Mouse (Mus musculus): ENCODE results near the gene Olfr401. TPM values are rescaled to one million over a fixed set of nuclear protein-coding genes. Genes with fewer than 3 reads are reported as not detected.
"Not testable (repeated sequence)": the region's sequence is repeated elsewhere in the genome, so short reads cannot be mapped to it uniquely, and the experiment has no call there.

The Olfr401 gene
- not detected in 2 replicates for polyA plus RNA-seq (2012; ENCODE audit: insufficient read depth, low replicate concordance)

- no peaks in the 10 kb centered on the region for H3K4me1 ChIP-seq
- H3K9me3 ChIP-seq: peaks cover 21% of the 10 kb centered on the region
- no peak within 1 kb of the TSS for H3K4me3 ChIP-seq (replicated peaks)
- no peaks in the 10 kb centered on the region for H3K27me3 ChIP-seq (replicated peaks)
- TF ChIP-seq FLI1 (IDR thresholded peaks at IDR 0.05; ENCODE audit: low read length) (no peak), GATA1 (IDR thresholded peaks at IDR 0.05; ENCODE audit: borderline replicate concordance, low read length) (no peak)
- no peaks in the 10 kb centered on the region for H3K36me3 ChIP-seq (replicated peaks; ENCODE audit: low read length)
These were observed at the start of gene Olfr401 for GRCm38 (mm10) chr11:74113412-74113811. Gene Olfr401, plus strand, starts transcription at chr11:74113712.

- TF ChIP-seq FLI1 (IDR thresholded peaks at IDR 0.05; ENCODE audit: low read length): no peak
- TF ChIP-seq GATA1 (IDR thresholded peaks at IDR 0.05; ENCODE audit: borderline replicate concordance, low read length): no peak
- Histone ChIP-seq H3K9me3 (0 out of 2 replicates have a peak, but pooled peaks cover 5% of the 10 kb centered on the region), H3K4me1 (no peaks in the 10 kb centered on the region), H3K27me3 (replicated peaks) (no peaks in the 10 kb centered on the region), H3K4me3 (replicated peaks) (no peak within 1 kb of the TSS), H3K36me3 (replicated peaks; ENCODE audit: low read length) (no peaks in the 10 kb centered on the region)
These were observed 43.9 kb upstream of the Olfr401 start, which contains the start of gene Zfp616 for GRCm38 (mm10) chr11:74069655-74070054. Gene Zfp616, plus strand, starts transcription at chr11:74069955.

DNA sequence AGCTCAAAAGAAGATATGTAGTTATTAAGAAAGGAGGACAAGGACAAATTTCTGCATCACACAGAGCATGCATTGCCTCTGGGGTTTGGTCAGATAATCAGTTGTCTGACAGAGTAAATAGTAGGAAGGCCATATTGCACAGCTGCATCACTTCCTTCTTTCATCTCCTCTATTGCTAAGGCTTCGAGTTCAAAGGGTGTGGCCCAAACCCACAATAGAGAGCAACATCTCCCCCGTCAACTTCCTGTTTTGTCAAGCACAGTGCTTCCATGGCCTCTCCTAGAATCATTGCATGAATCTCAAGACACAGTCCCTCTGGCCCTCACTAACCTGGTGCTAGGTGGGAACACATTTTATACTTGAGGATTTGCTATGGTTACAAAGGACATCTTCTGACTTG lies 12.8 kb upstream of the Olfr401 start:
- peaks cover 7% of the 10 kb centered on the region; the same call in 1 of the 2 replicates for H3K4me1 ChIP-seq
- peaks cover 8% of the 10 kb centered on the region; the same call in 1 of the 2 replicates for H3K9me3 ChIP-seq
- no peak overlapping the region for H3K4me3 ChIP-seq (replicated peaks)
- no peaks in the 10 kb centered on the region for H3K36me3 ChIP-seq (replicated peaks; ENCODE audit: low read length)
- TF ChIP-seq FLI1 (IDR thresholded peaks at IDR 0.05; ENCODE audit: low read length) (no peak), GATA1 (IDR thresholded peaks at IDR 0.05; ENCODE audit: borderline replicate concordance, low read length) (no peak)
- no peaks in the 10 kb centered on the region for H3K27me3 ChIP-seq (replicated peaks)

- Histone ChIP-seq H3K27me3 (replicated peaks) (no peaks in the 10 kb centered on the region), H3K36me3 (replicated peaks; ENCODE audit: low read length) (no peaks in the 10 kb centered on the region), H3K9me3 (peaks cover 8% of the 10 kb centered on the region; the same call in 1 of the 2 replicates), H3K4me3 (replicated peaks) (no peak overlapping the region), H3K4me1 (peaks cover 7% of the 10 kb centered on the region; the same call in 1 of the 2 replicates)
- no peak for TF ChIP-seq FLI1 (IDR thresholded peaks at IDR 0.05; ENCODE audit: low read length)
These were observed 12.0 kb upstream of the Olfr401 start for GRCm38 (mm10) chr11:74101507-74101906.

- no peak for TF ChIP-seq GATA1 (IDR thresholded peaks at IDR 0.05; ENCODE audit: borderline replicate concordance, low read length)
- no peak for TF ChIP-seq FLI1 (IDR thresholded peaks at IDR 0.05; ENCODE audit: low read length)
- Histone ChIP-seq H3K9me3 (peaks cover 13% of the 10 kb centered on the region), H3K4me1 (peaks cover 7% of the 10 kb centered on the region; the same call in 1 of the 2 replicates), H3K27me3 (replicated peaks) (no peaks in the 10 kb centered on the region), H3K4me3 (replicated peaks) (peak overlapping the region; percentile 10), H3K36me3 (replicated peaks; ENCODE audit: low read length) (no peaks in the 10 kb centered on the region)
These were observed 8.4 kb upstream of the Olfr401 start for GRCm38 (mm10) chr11:74105066-74105465.

GRCm38 (mm10) chr11:74140001-74140400 lies 26.5 kb downstream of the Olfr401 start:
- H3K27me3 ChIP-seq (replicated peaks); H3K4me3 ChIP-seq (replicated peaks): not testable (repeated sequence)
- peaks cover 56% of the 10 kb centered on the region for H3K9me3 ChIP-seq

DNA sequence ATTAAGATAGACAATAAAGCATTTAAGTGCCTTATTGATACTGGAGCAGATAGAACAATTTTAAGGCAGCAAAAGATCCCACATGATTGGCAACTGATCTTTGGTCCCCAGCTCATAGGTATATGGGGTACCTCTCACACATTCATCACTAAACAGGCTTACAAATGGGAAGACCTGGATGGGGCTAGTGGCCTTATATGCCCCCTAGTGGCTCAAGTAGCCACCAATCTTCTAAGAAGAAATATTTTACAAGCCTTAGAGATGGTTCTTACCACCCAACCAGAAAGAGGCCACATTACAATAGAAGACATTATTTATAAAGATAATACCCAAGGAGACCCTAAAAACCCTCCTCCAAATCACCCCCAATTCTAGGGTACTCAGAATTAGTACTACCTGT lies 32.4 kb downstream of the Olfr401 start:
- no peak for TF ChIP-seq GATA1 (IDR thresholded peaks at IDR 0.05; ENCODE audit: borderline replicate concordance, low read length)
- TF ChIP-seq FLI1 (IDR thresholded peaks at IDR 0.05; ENCODE audit: low read length): no peak
- Histone ChIP-seq H3K4me1 (no peaks in the 10 kb centered on the region), H3K4me3 (replicated peaks) (no peak overlapping the region), H3K36me3 (replicated peaks; ENCODE audit: low read length) (no peaks in the 10 kb centered on the region), H3K27me3 (replicated peaks) (no peaks in the 10 kb centered on the region), H3K9me3 (peaks cover 26% of the 10 kb centered on the region)

More at GRCm38 (mm10) chr11:74140001-74140400, 26.5 kb downstream of the Olfr401 start:
- not testable (repeated sequence) for H3K4me1 ChIP-seq; H3K36me3 ChIP-seq (replicated peaks; ENCODE audit: low read length)

GRCm38 (mm10) chr11:74153229-74153628 lies 39.7 kb downstream of the Olfr401 start, which contains the start of gene Olfr402:
Gene Olfr402, plus strand, starts transcription at chr11:74153529.
- no peaks in the 10 kb centered on the region for H3K36me3 ChIP-seq (replicated peaks; ENCODE audit: low read length)
- H3K4me3 ChIP-seq (replicated peaks): no peak within 1 kb of the TSS
- H3K9me3 ChIP-seq: peaks cover 10% of the 10 kb centered on the region
- no peaks in the 10 kb centered on the region for H3K27me3 ChIP-seq (replicated peaks)
- TF ChIP-seq GATA1 (IDR thresholded peaks at IDR 0.05; ENCODE audit: borderline replicate concordance, low read length): no peak
- no peak for TF ChIP-seq FLI1 (IDR thresholded peaks at IDR 0.05; ENCODE audit: low read length)
- no peaks in the 10 kb centered on the region for H3K4me1 ChIP-seq

DNA sequence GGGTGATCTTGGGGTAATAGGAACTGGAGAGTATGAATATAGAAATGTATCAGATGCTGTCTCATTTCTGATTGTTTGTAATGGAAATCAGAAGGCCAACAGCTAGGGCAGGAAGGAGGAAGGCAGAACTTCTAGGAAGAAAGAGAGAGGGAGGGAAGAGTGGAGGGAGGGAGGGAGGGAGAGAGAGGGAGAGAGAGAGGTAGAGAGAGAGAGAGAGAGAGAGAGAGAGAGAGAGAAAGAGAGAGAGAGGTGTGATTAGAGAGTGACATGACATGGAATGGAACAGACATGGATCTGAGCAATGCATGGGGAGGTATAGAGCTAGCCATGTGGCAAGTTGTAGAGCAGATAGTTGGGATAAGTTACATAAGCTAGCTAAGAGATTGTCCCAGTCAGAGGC lies 55.3 kb downstream of the Olfr401 start:
- Histone ChIP-seq H3K4me1 (no peaks in the 10 kb centered on the region), H3K36me3 (replicated peaks; ENCODE audit: low read length) (no peaks in the 10 kb centered on the region)
- TF ChIP-seq FLI1 (IDR thresholded peaks at IDR 0.05; ENCODE audit: low read length): no peak
- TF ChIP-seq GATA1 (IDR thresholded peaks at IDR 0.05; ENCODE audit: borderline replicate concordance, low read length): no peak

More for the DNA sequence above, 55.3 kb downstream of the Olfr401 start:
- Histone ChIP-seq H3K27me3 (replicated peaks) (no peaks in the 10 kb centered on the region), H3K4me3 (replicated peaks) (no peak overlapping the region), H3K9me3 (no peaks in the 10 kb centered on the region)

Other genes with a start within 250 kb of the Olfr401 start
- 0.49 TPM in 1 of 2 replicates, not detected in the other for gene Olfr394, start 222.9 kb upstream of the Olfr401 start, polyA plus RNA-seq (2012; ENCODE audit: insufficient read depth, low replicate concordance)
- not detected in 2 replicates for gene Olfr395, start 204.4 kb upstream of the Olfr401 start, polyA plus RNA-seq (2012; ENCODE audit: insufficient read depth, low replicate concordance)
- gene Olfr23, start 177.0 kb upstream of the Olfr401 start, polyA plus RNA-seq (2012; ENCODE audit: insufficient read depth, low replicate concordance): not detected in 2 replicates
- not detected in 2 replicates for gene Olfr397, start 152.9 kb upstream of the Olfr401 start, polyA plus RNA-seq (2012; ENCODE audit: insufficient read depth, low replicate concordance)
- gene Olfr398, start 123.3 kb upstream of the Olfr401 start, polyA plus RNA-seq (2012; ENCODE audit: insufficient read depth, low replicate concordance): not detected in 2 replicates
- not detected in 2 replicates for gene Olfr139, start 57.2 kb upstream of the Olfr401 start, polyA plus RNA-seq (2012; ENCODE audit: insufficient read depth, low replicate concordance)
- not detected in 2 replicates for gene Olfr399, start 57.1 kb upstream of the Olfr401 start, polyA plus RNA-seq (2012; ENCODE audit: insufficient read depth, low replicate concordance)
- not detected in 2 replicates for gene Zfp616, start 43.8 kb upstream of the Olfr401 start, polyA plus RNA-seq (2012; ENCODE audit: insufficient read depth, low replicate concordance)
- gene Olfr402, start 39.8 kb downstream of the Olfr401 start, polyA plus RNA-seq (2012; ENCODE audit: insufficient read depth, low replicate concordance): not detected in 2 replicates
- not detected in 2 replicates for gene Olfr403, start 72.5 kb downstream of the Olfr401 start, polyA plus RNA-seq (2012; ENCODE audit: insufficient read depth, low replicate concordance)
- not detected in 2 replicates for gene Olfr43, start 97.7 kb downstream of the Olfr401 start, polyA plus RNA-seq (2012; ENCODE audit: insufficient read depth, low replicate concordance)
- gene Olfr406, start 146.1 kb downstream of the Olfr401 start, polyA plus RNA-seq (2012; ENCODE audit: insufficient read depth, low replicate concordance): not detected in 2 replicates
- gene Olfr59, start 170.0 kb downstream of the Olfr401 start, polyA plus RNA-seq (2012; ENCODE audit: insufficient read depth, low replicate concordance): not detected in 2 replicates
- gene Olfr410, start 224.3 kb downstream of the Olfr401 start, polyA plus RNA-seq (2012; ENCODE audit: insufficient read depth, low replicate concordance): 3.9 TPM in 1 of 2 replicates, not detected in the other
- gene Olfr411, start 238.9 kb downstream of the Olfr401 start, polyA plus RNA-seq (2012; ENCODE audit: insufficient read depth, low replicate concordance): not detected in 2 replicates
- not detected in 2 replicates for gene Olfr412, start 248.4 kb downstream of the Olfr401 start, polyA plus RNA-seq (2012; ENCODE audit: insufficient read depth, low replicate concordance)

Data from megakaryocyte, embryonic 14.5 days (primary cell).